Mouse (Mus musculus) retina, postnatal 1 day (tissue): ENCODE results near the gene Chst11.

Experiments used
- DNase-seq: peaks from one replicate; pipeline ENCODE4 v3.0.0-alpha.2; 2012

Gene Chst11

GRCm38 (mm10) chr10:83228626-83229025 is 243.3 kb downstream of the Chst11 start:
- DNase-seq = no peak

GRCm38 (mm10) chr10:83233967-83234366 is 248.7 kb downstream of the Chst11 start:
- no peak for DNase-seq

DNA sequence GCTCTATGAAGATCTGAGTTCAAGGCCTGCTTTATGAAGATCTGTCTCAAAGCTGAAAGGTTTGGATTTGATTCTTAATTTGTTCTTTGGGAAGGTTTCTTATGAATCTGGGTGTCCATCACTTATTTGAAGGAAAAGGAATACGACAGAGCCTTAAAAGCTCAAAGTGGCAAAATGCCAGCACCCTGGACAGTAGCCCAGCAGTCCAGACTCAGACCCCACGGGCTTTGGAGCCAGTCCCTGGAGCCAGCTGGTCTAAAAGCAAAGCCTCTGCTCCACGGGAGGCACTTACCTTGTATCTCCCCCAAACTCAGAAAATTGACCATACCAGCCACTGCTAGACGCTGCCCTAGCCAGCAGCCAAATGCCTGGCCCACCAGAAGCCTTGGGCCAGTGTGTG is 249.1 kb downstream of the Chst11 start:
- DNase-seq = no peak

DNA sequence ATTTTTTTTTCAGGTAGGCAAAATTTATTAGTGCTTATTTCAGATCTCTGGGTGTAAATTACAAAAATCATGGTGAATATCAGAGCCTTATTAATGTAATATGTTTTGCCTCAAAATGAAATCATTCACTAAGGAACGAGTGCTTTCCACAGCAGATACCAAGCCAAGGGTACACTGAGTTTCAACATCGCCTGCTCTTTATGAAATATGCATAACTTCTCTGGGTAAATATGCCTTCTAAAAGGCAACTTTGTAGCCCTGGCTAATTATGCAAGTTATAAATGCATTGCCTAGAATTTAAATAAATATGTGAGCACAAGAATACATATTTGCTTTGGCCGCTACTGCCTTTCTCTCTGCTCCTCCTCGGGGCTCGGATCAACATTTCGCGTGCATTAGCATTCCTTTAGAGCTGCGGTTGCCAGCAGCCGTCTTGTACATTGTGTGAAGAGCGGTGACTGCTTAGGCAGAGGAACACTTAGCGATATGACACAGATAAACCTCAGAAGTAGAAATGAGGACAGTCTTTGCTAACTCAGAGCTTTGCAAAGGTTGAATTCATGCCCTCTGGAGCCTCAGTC is 256.9 kb downstream of the Chst11 start:
- peak; percentile 34 for DNase-seq

DNA sequence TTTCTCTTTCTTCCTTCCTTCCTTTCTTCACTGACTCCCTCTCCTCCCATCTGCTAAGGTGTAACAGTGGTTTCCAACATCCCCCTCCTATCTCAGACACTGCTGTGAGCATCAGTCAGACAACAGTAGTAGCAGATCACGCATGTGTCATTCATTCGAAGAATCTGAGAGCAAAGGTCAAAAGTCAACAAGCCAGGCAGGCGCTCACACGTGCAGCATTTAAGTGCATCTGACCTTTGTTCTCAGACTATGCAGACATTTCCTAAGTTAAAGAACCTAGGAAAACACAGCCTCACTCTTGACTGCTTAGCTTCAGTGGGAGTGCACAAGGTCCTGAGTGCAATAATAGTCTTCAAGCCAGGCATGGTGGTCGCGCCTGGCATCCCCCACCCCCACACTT is 258.8 kb downstream of the Chst11 start:
- no peak for DNase-seq
